Mouse (Mus musculus) intestine, embryonic 14.5 days (tissue): ENCODE measurements at regions not wholly inside any gene's neighbourhood (a gene's known extent, or its start where the extent isn't known, plus 50 kb on each side); places are given as distances from the start of the nearest gene placed in this dataset.

Experiments
- ATAC-seq: fragments of 200-750 bp; cut with Nextera tagmentation; replicated peaks from 2 replicates; pipeline ENCODE4 v1.8.0; 2017; ENCODE audit warnings: low read depth, moderate number of reproducible peaks, moderate TSS enrichment, moderate library complexity; ENCODE audit not compliant: low FRiP score, low TSS enrichment
- DNase-seq: peaks from one replicate; pipeline ENCODE4 v3.0.0-alpha.2; 2018; ENCODE audit warnings: low spot score
- H3K27ac ChIP-seq: fragments of 300-500 bp; sonication (generic); 2 replicates; pipeline ENCODE4 v1.5.1; 2014; ENCODE audit warnings: low read depth, mild to moderate bottlenecking, control low read depth
- H3K27me3 ChIP-seq: fragments of 300-500 bp; sonication (generic); replicated peaks from 2 replicates; pipeline ENCODE4 v1.6.1; 2014; ENCODE audit warnings: low read length, control low read depth; ENCODE audit not compliant: control insufficient read depth, insufficient read depth
- H3K36me3 ChIP-seq: fragments of 300-500 bp; sonication (generic); 2 replicates; pipeline ENCODE4 v1.6.1; 2014; ENCODE audit warnings: low read length, control low read depth; ENCODE audit not compliant: control insufficient read depth, insufficient read depth
- H3K4me1 ChIP-seq: fragments of 300-500 bp; sonication (generic); replicated peaks from 2 replicates; pipeline ENCODE4 v1.6.1; 2014; ENCODE audit warnings: low read length, control low read depth, mixed read lengths; ENCODE audit not compliant: control insufficient read depth, insufficient read depth
- H3K4me2 ChIP-seq: fragments of 300-500 bp; sonication (generic); 2 replicates; pipeline ENCODE4 v1.6.1; 2014; ENCODE audit warnings: low read length
- H3K4me3 ChIP-seq: fragments of 300-500 bp; sonication (generic); 2 replicates; pipeline ENCODE4 v1.5.1; 2014; ENCODE audit warnings: low read depth, low read length, control low read depth, mixed read lengths
- H3K9ac ChIP-seq: fragments of 300-500 bp; sonication (generic); 2 replicates; pipeline ENCODE4 v1.6.1; 2014; ENCODE audit warnings: mild to moderate bottlenecking, low read length
- H3K9me3 ChIP-seq: fragments of 300-500 bp; sonication (generic); 2 replicates; pipeline ENCODE4 v1.6.1; 2016; ENCODE audit warnings: low read length, control low read depth; ENCODE audit not compliant: control insufficient read depth
- WGBS: fragments of 180-500 bp; shearing (Covaris S2); extraction: QIAGEN DNeasy Blood & Tissue Kit; methylation state at CpG from one replicate; pipeline ENCODE4 v1.1.7; 2014; 5-methylcytosine and 5-hydroxymethylcytosine counted together

- Histone ChIP-seq H3K4me2 (no peak overlapping the region), H3K36me3 (no peaks in the 10 kb centered on the region), H3K9me3 (no peaks in the 10 kb centered on the region), H3K4me1 (no peaks in the 10 kb centered on the region), H3K27me3 (no peaks in the 10 kb centered on the region), H3K27ac (no peak overlapping the region), H3K4me3 (no peak overlapping the region), H3K9ac (no peak overlapping the region)
- no peak for DNase-seq
- no peak for ATAC-seq
- WGBS: 85% methylated on average over 2 of the region's 2 CpGs
These were observed 124.9 kb upstream of the Ndst4 start for GRCm38 (mm10) chr3:125279007-125279406.

- Histone ChIP-seq H3K36me3 (no peaks in the 10 kb centered on the region), H3K4me3 (no peak overlapping the region), H3K27me3 (no peaks in the 10 kb centered on the region), H3K4me2 (no peak overlapping the region), H3K9ac (no peak overlapping the region), H3K27ac (no peak overlapping the region), H3K9me3 (no peaks in the 10 kb centered on the region), H3K4me1 (no peaks in the 10 kb centered on the region)
- DNase-seq (no peak), ATAC-seq (no peak)
These were observed 124.3 kb upstream of the Ndst4 start for GRCm38 (mm10) chr3:125279610-125280009.

- no peak overlapping the region for H3K27ac ChIP-seq
- no peak overlapping the region for H3K9ac ChIP-seq
- H3K9me3 ChIP-seq: no peaks in the 10 kb centered on the region
- no peaks in the 10 kb centered on the region for H3K4me1 ChIP-seq
- H3K36me3 ChIP-seq: no peaks in the 10 kb centered on the region
- H3K4me3 ChIP-seq: no peak overlapping the region
- no peak overlapping the region for H3K4me2 ChIP-seq
- WGBS: 70% methylated on average over 1 of the region's 1 CpGs
- no peak for ATAC-seq
- no peak for DNase-seq
- H3K27me3 ChIP-seq: no peaks in the 10 kb centered on the region
These were observed 115.3 kb upstream of the Ndst4 start for GRCm38 (mm10) chr3:125288598-125288997.

GRCm38 (mm10) chr3:125289355-125289933 is 114.4 kb upstream of the Ndst4 start:
- no peak overlapping the region for H3K27ac ChIP-seq
- no peaks in the 10 kb centered on the region for H3K27me3 ChIP-seq
- H3K9me3 ChIP-seq: no peaks in the 10 kb centered on the region
- H3K4me2 ChIP-seq: no peak overlapping the region
- 72% methylated on average over 3 of the region's 3 CpGs for WGBS
- H3K4me3 ChIP-seq: no peak overlapping the region
- no peaks in the 10 kb centered on the region for H3K4me1 ChIP-seq
- no peak for DNase-seq
- ATAC-seq: no peak
- H3K9ac ChIP-seq: no peak overlapping the region
- H3K36me3 ChIP-seq: no peaks in the 10 kb centered on the region

GRCm38 (mm10) chr3:125306675-125307074 is 97.2 kb upstream of the Ndst4 start:
- no peaks in the 10 kb centered on the region for H3K27me3 ChIP-seq
- no peak overlapping the region for H3K4me2 ChIP-seq
- no peaks in the 10 kb centered on the region for H3K9me3 ChIP-seq
- ATAC-seq: no peak
- no peak overlapping the region for H3K27ac ChIP-seq
- no peaks in the 10 kb centered on the region for H3K4me1 ChIP-seq
- no peak overlapping the region for H3K4me3 ChIP-seq
- no peak overlapping the region for H3K9ac ChIP-seq
- 91% methylated on average over 1 of the region's 1 CpGs for WGBS
- no peak for DNase-seq
- no peaks in the 10 kb centered on the region for H3K36me3 ChIP-seq

- no peaks in the 10 kb centered on the region for H3K27me3 ChIP-seq
- H3K4me2 ChIP-seq: no peak overlapping the region
- no peaks in the 10 kb centered on the region for H3K9me3 ChIP-seq
- no peak overlapping the region for H3K9ac ChIP-seq
- no peak overlapping the region for H3K4me3 ChIP-seq
- H3K27ac ChIP-seq: no peak overlapping the region
- H3K4me1 ChIP-seq: no peaks in the 10 kb centered on the region
- no peaks in the 10 kb centered on the region for H3K36me3 ChIP-seq
- no peak for ATAC-seq
- DNase-seq: no peak
These were observed 76.8 kb upstream of the Ndst4 start for GRCm38 (mm10) chr3:125327079-125327478.

GRCm38 (mm10) chr3:125337423-125337822 is 66.5 kb upstream of the Ndst4 start:
- H3K9ac ChIP-seq: no peak overlapping the region
- no peaks in the 10 kb centered on the region for H3K36me3 ChIP-seq
- 52% methylated on average over 3 of the region's 3 CpGs for WGBS
- H3K4me1 ChIP-seq: no peaks in the 10 kb centered on the region
- ATAC-seq (no peak), DNase-seq (no peak)
- H3K27me3 ChIP-seq: no peaks in the 10 kb centered on the region
- no peaks in the 10 kb centered on the region for H3K9me3 ChIP-seq
- no peak overlapping the region for H3K4me2 ChIP-seq
- no peak overlapping the region for H3K4me3 ChIP-seq
- no peak overlapping the region for H3K27ac ChIP-seq

- no peak overlapping the region for H3K27ac ChIP-seq
- no peak overlapping the region for H3K4me2 ChIP-seq
- 26% methylated on average over 6 of the region's 6 CpGs for WGBS
- ATAC-seq: no peak
- no peak for DNase-seq
- H3K4me1 ChIP-seq: no peaks in the 10 kb centered on the region
- H3K36me3 ChIP-seq: no peaks in the 10 kb centered on the region
- no peak overlapping the region for H3K4me3 ChIP-seq
- no peaks in the 10 kb centered on the region for H3K27me3 ChIP-seq
- H3K9me3 ChIP-seq: no peaks in the 10 kb centered on the region
- H3K9ac ChIP-seq: no peak overlapping the region
These were observed 65.6 kb upstream of the Ndst4 start for GRCm38 (mm10) chr3:125338178-125338692.
